ENCODE assay signal across 8 mouse cellular contexts in genomic region chr5:148909057-148909395, GRCm38 (mm10). TPM values are rescaled to one million over a fixed set of nuclear protein-coding genes. Genes with fewer than 3 reads are reported as not detected.
A peak's percentile ranks its signal among the peaks of the same experiment; 100 is the strongest.
DNase-seq lines count a peak whose midpoint lies in the region; ATAC-seq lines count a peak whose summit lies in the region.

No protein-coding gene starts in this region.

- peak; percentile 92 for DNase-seq in heart, adult 11 months
- no peak for DNase-seq in heart, adult 8-10 months (ENCODE audit: low spot score)
- peak; percentile 25 for DNase-seq in ES-CJ7 (ENCODE audit: low read depth, low spot score)
- DNase-seq in gastrocnemius, postnatal 25 days = peak; percentile 18
- no peak for DNase-seq in limb, embryonic 11.5 days (ENCODE audit: low spot score)
- peak; percentile 88 for DNase-seq in retina, postnatal 1 day
- no peak for DNase-seq in embryo, embryonic 9.5 days (ENCODE audit: extremely low spot score)
- DNase-seq in cerebellum, adult 11-12 months = no peak

- 0 out of 2 replicates have a peak, but pooled peaks have one; percentile 17 for ATAC-seq in limb, embryonic 11.5 days (ENCODE audit: insufficient number of reproducible peaks, low FRiP score, low TSS enrichment, low read depth)

- no peaks in the 10 kb centered on the region for H3K9me3 ChIP-seq in limb, embryonic 11.5 days (ENCODE audit: control insufficient read depth, low read length)

- 0 out of 2 replicates have a peak, but pooled peaks cover 3% of the 10 kb centered on the region for H3K4me1 ChIP-seq in limb, embryonic 11.5 days (ENCODE audit: control insufficient read depth, insufficient read depth, low read length)

- no peaks in the 10 kb centered on the region for H3K27me3 ChIP-seq in limb, embryonic 11.5 days (ENCODE audit: control insufficient read depth, insufficient read depth, low read length)

- H3K4me3 ChIP-seq in limb, embryonic 11.5 days (ENCODE audit: low read depth, low read length) = no peak overlapping the region

- peaks cover 9% of the 10 kb centered on the region; the same call in 1 of the 2 replicates for H3K36me3 ChIP-seq in limb, embryonic 11.5 days (ENCODE audit: control insufficient read depth, insufficient read depth, low read length)

- no peak overlapping the region for H3K27ac ChIP-seq in limb, embryonic 11.5 days (replicated peaks; ENCODE audit: low read depth, low read length)

- WGBS in limb, embryonic 11.5 days = 40% methylated on average over 7 of the region's 7 CpGs

- no peak overlapping the region for H3K4me2 ChIP-seq in limb, embryonic 11.5 days (ENCODE audit: low read depth, severe bottlenecking)

- H3K9ac ChIP-seq in limb, embryonic 11.5 days (ENCODE audit: low read length) = no peak overlapping the region

RNA-seq across cellular contexts. Expression of gene Katnal1, which starts 20.1 kb away (rescaled TPM):
- 10 to 100 TPM in 3 of 4 experiments, 1 to 10 TPM in 1; 8.8 to 12.8 (median 11.6) TPM for total RNA-seq in heart, adult 8-10 months (2022)
- 1 to 10 TPM; 4.3 to 4.5 TPM for total RNA-seq in gastrocnemius, postnatal 25 days (2021)
- 23.1 and 24.2 TPM in 2 replicates for polyA plus RNA-seq in limb, embryonic 11.5 days (2014; fragmentation: Nextera tagmentation; extraction: Ambion mirVana)

Comparison
In these comparisons a context has a peak if more than half of its experiments do, and no peak if none do; other contexts are left out.
1. DNase-seq: peak in heart, adult 11 months (single experiment), ES-CJ7 (single experiment), gastrocnemius, postnatal 25 days (single experiment) and retina, postnatal 1 day (single experiment); none in heart, adult 8-10 months (single experiment), limb, embryonic 11.5 days (single experiment), embryo, embryonic 9.5 days (single experiment) and cerebellum, adult 11-12 months (single experiment).